Mouse (Mus musculus) CD4-positive, CD25-positive, alpha-beta regulatory T cell, adult 4 months (primary cell): ENCODE measurements around the gene Pirb. TPM values are rescaled to one million over a fixed set of nuclear protein-coding genes. Genes with fewer than 3 reads are reported as not detected.
"Not testable (repeated sequence)": the region's sequence is repeated elsewhere in the genome, so short reads cannot be mapped to it uniquely, and the experiment has no call there.

Source experiments
- ATAC-seq: one replicate; pipeline ENCODE4 v1.8.0; 2017
- polyA plus RNA-seq, 2 experiments: library from polyadenylated mRNA; unstranded; fragments of 100-300 nt; shearing (Covaris generic); gene quantifications; one replicate each; pipeline ENCODE4 v1.2.1; 2017

Pirb gene
- polyA plus RNA-seq = 1 to 10 TPM in 1 of 2 experiments, under 1 TPM in 1; 0.38 to 1.6 TPM

- ATAC-seq = not testable (repeated sequence)
Measured at GRCm38 (mm10) chr7:3720268-3720667, at the start of gene Pirb. Gene Pirb, minus strand, starts transcription at chr7:3720391.

DNA sequence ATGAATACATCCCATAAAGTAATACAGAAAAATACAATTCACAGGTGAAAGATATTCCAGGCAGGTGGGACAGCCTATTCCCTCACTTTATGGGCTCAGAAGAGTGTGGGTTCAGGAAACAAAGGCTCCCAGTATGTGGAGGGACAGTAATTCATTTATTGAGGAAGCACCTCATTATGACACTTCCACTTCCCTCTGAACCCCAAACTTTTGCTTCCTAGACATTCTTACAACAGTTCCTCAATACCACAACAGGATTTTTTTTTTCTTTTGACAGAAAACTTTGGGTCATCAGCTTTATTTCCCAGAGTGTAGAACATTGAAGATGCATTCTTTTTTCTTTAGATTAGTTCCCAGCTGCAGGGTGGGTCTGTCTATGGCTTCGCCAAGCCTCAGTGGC is 12.5 kb upstream of the Pirb start:
- not testable (repeated sequence) for ATAC-seq

DNA sequence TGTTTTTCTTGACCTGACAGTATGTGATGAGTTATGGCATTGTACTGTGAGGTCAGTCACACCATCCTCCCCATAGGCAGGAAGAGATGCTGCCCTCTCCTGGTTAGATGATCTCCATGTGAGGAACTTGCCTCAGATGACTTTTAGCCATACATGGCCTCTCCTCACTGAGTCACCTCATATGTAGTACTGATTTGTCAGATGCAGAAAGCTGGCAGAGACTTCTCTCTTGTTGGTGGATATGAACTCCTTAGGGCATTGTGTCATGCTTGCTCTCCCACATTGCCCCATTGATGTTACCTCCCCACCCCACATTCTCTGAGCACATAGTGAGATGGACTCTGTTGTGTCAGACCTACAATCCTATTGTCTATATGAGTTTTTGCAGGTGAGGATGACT is 5.3 kb upstream of the Pirb start:
- ATAC-seq = not testable (repeated sequence)

GRCm38 (mm10) chr7:3715249-3715648 is 4.9 kb downstream of the Pirb start:
- ATAC-seq = no peak

- no peak for ATAC-seq
Measured at GRCm38 (mm10) chr7:3712264-3712942, 7.8 kb downstream of the Pirb start.

DNA sequence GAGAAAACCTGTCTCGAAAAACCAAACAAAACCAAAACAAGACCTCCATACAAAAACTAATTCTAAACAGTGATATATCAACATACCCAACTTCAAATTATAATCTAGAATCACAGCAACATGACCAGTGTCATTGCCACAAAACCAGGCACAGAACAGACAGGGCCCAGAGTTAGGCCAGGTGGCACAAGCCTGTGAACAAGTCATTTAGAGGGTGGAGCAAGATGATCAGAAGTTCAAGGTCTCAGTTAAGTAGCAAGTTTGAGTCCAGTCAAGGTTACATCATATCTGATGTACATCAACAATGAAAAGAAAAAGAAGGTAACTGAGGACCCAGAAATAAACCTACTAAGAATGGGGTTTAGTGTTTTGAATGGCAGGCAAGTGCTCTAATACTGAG is 11.2 kb downstream of the Pirb start:
- no peak for ATAC-seq

GRCm38 (mm10) chr7:3708447-3708980 is 11.7 kb downstream of the Pirb start:
- ATAC-seq = not testable (repeated sequence)

DNA sequence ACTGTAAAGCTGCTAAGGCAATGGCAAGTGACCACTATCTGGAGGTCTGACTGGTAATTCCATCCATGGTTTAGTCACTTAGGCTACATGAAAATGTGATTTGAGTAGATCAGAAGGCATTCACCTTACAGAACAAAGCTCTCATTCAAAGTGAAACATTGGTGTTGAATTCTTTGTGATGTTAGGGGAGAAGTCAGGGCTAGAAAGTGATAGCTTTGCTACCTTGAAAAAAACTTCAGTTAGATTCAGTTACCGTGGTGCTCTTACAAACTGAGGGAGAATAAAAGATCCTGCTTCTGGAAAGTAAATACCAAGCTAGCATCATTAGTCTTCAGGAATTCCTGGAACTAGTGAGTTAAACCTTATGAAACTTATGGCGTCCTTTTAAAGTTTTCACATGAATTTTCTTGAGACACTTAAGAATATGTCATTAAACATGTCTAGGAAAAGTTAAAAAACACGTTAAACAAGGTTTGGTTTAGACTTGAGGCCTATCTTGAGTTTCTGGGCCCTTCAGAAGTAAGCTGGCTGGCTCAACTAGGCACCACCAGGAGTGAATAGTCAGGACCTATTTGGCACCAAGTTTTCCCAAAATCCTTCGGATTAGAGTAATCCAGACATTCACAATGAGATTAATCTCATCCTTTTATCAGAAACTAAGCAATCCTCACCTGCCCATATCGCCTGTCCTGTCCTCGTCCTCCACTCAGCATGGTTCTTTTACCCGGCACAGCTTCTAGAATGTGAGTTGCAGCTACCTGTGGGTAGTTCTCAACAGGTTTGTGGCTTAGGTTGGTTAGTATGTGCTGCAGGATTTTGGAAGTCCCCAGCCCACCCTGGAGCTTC is 12.4 kb downstream of the Pirb start:
- no peak for ATAC-seq

DNA sequence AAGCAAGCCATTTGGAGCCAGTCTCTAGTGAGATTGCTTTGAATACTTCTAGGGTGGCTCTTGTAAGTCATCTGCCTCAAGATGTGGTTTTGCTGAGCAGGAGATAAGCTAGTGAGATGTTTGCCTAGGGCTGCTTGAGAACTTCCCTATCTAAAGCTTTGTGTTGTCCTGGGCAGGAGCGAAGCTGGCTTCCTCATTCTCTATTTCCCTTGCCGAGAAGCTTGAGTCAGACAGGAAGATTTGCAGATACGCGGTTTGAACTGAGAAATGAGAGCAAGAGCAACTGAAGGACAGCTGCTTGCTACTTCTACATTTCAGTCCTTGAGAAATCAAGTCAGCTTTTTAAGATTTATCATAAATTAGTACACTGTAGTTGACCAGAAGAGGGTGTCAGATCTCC is 13.2 kb downstream of the Pirb start:
- no peak for ATAC-seq

- no peak for ATAC-seq
Measured at GRCm38 (mm10) chr7:3706343-3706934, 13.8 kb downstream of the Pirb start.

- ATAC-seq = no peak
Measured at GRCm38 (mm10) chr7:3705911-3706310, 14.3 kb downstream of the Pirb start.

DNA sequence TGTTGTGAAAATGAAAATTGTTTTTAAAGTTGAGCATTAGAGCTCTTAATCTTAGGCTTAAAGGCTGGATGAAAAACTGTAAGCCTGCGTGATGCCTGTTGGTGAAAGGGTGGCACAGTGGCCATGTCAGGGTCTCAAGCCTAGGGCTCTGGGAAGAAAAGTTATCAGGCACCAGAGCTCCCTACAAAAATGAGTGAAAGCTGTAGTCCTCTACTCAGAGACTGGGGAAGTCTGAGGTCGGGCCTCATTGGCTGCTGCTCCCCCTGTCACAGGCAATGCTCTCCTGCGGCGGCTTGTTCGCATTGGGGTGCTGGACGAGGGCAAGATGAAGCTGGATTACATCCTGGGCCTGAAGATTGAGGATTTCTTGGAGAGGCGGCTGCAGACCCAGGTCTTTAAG is 14.7 kb downstream of the Pirb start:
- ATAC-seq = not testable (repeated sequence)

- peak; percentile 46 for ATAC-seq
Measured at GRCm38 (mm10) chr7:3704475-3704874, 15.7 kb downstream of the Pirb start.

DNA sequence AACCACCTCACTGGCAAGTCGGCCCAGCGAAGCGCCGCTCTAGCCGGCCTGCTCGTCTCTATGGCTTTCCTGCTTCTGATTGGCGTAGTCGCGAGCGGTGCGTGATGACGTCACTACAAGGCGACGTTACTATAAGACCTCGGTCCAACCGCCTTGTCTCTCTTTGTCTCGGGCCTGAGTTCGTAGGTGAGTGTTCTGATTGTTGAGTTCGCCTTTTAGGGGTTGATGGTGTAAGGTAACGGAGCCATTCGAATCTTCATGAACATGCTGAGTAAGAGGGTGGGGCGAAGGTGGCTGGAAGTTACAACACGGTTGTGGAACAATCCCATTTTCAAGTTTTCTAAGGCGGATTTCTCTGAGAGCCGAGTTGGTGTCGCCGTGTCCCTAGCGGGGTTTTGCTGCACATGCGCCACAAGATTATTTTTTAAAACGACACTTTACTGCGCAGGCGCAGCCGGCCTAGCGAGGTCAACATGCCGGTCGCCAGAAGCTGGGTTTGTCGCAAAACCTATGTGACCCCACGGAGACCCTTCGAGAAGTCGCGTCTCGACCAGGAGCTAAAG is 16.2 kb downstream of the Pirb start, which contains the start of gene Rps9:
Rps9 (plus strand) TSS at position 115 of the 563 bp plus-strand sequence.
- peak; percentile 95 for ATAC-seq

DNA sequence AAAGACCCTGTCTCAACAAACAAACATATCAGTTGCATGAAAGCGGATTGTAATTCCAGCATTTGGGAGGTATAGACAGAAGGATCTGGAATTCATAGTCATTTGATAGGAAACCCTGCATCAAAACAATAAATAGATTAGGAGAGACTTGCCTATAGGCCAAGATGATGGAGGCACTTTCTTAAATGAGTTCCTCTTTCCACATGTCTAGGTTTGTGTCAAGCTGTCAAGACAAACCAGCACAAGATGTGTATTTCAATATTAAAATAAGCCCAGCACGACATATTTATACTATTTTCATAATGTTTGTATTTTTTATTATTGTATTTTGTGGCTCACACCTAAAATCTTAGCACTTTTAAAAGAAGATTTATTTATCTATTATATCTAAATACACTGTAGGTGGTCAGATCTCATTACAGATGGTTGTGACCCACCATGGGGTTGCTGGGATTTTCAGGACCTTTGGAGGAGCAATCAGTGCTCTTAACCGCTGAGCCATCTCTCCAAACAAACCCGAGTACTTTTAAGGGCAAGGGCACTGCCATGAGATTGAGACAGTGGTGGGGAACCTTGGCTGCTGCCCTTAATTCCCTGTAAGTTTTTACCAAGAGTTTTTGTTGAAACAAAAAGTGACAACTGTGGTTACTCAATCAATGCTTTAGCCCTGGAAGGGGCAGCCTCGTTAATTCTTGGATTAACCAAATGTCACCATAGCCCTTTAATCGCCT is 16.9 kb downstream of the Pirb start:
- peak; percentile 33 for ATAC-seq

DNA sequence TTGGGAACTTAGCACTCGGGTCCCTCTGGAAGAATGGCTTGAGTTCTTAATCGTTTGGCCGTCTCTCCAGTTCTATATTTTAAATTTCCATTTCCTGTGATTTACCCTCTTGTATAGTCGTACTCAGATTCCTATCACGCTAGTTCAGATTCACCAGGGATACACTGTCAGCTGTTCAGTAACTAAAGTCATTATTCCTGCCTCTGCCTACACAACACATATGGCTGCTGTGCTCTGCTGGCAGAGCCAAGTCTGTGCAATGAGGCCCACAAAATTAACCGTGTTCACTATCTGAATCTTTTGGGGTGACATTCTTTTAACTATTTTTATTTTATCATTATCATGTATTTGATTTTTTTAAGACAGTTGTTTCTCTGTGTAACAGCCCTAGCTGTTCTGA is 21.7 kb downstream of the Pirb start:
- no peak for ATAC-seq

DNA sequence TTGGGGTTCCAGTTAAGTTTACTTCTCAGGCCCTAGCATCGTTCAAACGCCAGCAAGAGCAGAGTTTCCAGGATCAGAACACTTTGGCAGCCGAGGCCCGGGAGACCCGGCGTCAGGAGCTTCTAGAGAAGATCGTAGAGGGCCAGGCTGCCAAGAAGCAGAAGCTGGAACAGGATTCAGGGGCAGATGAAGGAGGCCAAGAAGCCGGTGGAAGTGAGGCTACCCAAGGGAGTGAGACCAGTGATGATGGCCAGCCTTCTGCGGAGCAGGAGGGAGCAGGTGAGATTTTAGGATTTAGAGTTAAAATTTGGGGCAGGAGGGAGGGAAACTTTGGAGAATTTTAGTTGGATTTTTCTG is 25.3 kb downstream of the Pirb start:
- ATAC-seq = not testable (repeated sequence)

DNA sequence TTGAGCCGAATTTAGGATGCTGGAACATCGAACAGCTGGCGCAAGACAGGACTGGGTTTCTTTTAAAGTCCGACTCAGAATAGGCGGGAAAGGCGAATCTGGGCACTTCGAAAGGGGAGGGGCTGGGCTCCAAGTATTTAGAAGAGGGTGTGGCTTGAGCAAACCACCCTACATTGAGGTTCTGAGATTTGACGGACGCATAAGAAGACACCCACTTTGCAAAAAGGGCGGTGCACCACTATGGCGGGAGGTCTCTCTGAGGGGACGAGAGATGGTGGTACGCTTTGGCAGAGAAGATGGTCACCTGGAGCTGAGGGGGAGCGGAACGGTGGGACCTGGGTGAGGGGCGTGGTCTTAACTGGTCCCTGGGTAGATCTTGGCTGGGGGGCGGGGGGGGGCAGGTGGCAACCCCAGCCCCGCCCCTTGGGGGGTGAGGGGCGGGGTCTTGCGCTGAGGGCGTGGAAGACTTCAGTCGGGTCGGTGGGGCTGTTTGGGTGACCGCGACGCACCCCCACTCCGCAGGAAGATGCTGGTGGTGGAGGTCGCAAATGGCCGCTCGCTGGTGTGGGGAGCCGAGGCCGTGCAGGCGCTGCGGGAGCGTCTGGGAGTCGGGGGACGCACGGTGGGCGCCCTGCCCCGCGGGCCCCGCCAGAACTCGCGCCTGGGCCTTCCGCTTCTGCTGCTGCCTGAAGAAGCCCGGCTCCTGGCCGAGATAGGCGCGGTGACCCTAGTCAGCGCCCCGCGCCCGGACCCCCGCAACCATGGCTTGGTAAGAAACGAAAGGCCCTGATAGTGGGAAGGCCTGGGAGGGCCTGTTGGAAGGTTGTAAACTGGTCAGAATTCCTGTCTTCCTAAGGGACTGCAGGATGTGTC is 25.9 kb downstream of the Pirb start:
- ATAC-seq = peak; percentile 29

GRCm38 (mm10) chr7:3693809-3694075 is 26.4 kb downstream of the Pirb start:
- ATAC-seq = no peak

DNA sequence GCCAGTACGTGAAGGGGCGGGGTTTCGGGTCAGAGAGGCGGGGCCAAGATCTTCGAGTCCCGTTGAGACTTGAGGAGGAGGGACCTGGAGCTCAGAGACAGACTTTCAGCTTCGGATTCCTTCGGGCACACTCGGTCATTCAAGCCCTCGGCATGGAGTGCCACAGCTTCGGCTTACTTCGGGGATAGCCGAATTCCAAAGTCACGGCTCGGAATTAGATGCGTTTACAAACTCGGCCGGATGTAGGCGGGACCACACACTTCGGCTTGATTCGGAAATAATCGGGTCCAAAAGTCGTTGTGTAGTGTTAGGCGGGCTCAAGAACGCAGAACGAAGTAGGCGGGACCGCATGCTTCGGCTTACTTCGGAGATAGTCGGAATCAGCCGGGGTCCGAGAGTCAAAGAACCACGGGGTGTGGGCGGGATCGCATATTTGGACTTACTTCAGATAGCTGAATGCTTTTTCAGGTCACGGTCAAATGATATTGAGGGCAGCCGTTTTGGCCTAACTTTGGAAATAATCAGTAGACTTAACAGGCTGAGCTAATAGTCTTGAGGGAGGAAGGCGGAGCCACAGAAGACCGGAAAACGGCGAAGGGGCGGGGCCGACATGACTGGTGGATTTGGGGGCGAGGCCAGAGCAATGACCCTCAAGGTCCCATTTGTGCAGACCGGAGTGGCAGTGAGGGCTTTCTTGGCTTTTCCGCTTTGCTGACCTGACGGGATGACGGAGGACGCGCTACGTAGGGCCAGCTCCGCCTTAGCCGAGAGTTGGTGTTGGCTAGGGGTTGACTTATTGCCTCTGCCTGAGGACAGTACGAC is 27.0 kb downstream of the Pirb start, which contains the start of gene Mboat7:
Mboat7 (minus strand) TSS at position 537 of the 822 bp plus-strand sequence.
- peak; percentile 79 for ATAC-seq
